Mouse (Mus musculus): ENCODE measurements around the gene Ube2t.

Gene Ube2t

DNA sequence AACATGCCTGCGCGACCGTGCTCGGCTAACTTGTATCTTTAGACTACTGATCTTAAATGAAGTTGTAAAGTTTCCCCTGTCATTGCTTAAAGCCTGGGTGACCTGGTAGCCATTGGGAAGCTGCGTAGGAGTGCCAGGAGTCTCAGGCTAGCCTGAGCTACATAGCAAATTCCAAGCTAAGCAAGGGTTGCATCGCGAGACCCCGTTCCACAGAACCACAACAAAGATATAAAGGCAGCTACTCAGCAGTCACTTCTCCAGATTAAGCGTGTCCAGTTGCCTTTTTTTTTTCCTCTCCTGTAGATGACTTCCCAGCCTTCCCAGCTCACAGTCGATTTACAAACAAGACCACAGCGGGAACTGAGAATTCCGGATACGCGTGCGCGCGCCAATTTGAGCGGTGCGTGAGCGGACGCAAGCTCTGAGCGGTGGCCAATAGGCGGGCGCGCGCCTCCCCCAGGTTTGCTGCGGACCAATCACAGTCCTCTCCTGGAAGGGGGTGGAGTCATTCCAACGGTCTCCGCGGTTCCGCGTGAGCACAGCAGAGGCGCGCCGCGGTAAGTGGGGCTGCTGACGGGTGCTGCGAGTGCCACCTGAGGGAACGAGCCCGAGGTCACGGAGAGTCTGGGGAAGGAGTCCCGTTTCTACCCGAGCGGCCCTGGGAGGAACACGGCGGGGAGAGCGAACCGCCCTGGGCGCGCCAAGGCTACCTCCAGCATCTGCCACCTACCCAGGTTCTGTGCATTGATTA lies at the start of gene Ube2t:
TSS of gene Ube2t (plus strand) at position 513 of the 751 bp plus-strand sequence.
- peak; percentile 87 for DNase-seq (ENCODE audit: low spot score)

- DNase-seq (ENCODE audit: low spot score) = no peak
Measured at GRCm38 (mm10) chr1:134913535-134913934, 48.8 kb upstream of the Ube2t start.

DNA sequence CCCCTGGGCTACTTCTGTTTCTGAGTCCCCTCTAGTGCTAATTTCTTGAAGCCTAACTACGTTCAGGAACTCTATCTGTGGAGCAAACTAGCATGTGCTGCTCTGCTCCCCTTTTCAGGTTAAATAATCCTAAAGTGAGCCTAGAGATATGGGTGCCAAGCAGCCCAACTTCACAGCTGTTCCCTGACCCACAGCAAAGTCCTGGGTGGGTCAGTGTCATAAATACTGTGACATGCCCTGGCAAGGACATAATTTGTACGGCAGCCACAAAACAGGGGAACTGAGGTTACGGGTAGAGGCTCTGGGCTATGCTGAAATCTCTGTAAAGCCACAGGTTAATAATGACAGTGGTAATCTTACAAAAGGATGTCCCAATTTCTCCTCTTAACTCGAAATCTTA lies 46.9 kb upstream of the Ube2t start:
- no peak for DNase-seq (ENCODE audit: low spot score)

GRCm38 (mm10) chr1:134919010-134919409 lies 43.4 kb upstream of the Ube2t start:
- DNase-seq (ENCODE audit: low spot score) = no peak

GRCm38 (mm10) chr1:134932431-134932830 lies 29.9 kb upstream of the Ube2t start:
- DNase-seq (ENCODE audit: low spot score) = no peak

DNA sequence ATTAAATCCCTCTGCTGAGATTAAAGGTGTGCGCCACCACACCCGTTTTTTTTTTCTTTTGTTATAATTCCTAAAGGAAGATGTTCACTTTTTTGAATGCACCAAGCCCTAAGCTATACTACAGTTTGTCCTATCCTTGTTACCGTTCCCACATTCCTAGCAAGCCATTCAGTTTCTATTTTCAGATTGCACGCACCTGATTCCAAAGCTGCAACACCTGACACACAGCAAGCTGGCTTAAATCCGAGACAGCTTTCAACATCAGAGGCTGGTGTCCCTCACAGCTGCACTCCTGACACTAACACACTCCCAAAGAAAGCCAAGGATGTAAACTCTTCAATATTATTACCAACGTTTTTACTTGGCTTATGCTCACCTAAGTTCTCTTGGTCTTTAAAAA lies 26.0 kb upstream of the Ube2t start:
- no peak for DNase-seq (ENCODE audit: low spot score)

DNA sequence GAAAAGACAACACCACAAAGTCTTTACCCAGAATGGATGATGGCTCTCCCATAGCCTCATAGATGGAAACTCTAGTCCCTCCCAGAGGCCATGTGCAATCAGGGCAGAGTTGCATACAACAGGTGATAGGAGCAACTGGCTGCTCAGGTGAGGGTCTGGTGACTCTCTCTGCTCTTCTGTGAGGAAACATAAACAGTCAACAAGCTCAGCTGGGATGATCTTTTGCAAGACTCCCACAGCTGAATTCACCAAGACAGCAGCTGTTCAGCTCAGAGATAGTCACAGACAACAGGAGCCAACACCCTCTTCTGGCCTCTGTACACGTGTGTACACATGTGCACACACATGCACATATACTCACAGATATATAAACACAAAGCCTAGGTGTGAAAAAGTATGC lies 24.1 kb upstream of the Ube2t start:
- DNase-seq (ENCODE audit: low spot score) = no peak

GRCm38 (mm10) chr1:134940863-134941262 lies 21.5 kb upstream of the Ube2t start:
- DNase-seq (ENCODE audit: low spot score) = no peak

- no peak for DNase-seq (ENCODE audit: low spot score)
Measured at GRCm38 (mm10) chr1:134942898-134943297, 19.5 kb upstream of the Ube2t start.

DNA sequence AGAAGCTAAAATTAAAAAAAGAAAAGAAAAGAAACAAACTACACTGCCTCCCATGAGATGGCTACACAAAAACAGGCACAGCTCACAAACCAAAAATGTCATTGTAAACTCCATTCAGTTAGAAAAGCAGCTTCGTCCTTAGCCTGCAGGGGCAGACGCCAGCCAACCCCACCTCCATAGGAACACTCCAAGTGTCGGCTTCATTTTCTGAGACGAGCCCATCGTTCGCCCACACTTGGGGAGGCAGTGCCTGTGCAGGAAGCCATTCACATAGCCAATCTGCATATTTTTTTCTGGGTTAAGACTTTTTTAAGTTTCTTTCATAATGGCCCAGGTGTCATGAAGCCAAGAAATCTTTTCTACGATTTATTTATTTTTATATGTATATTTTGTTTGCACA lies 14.8 kb upstream of the Ube2t start:
- no peak for DNase-seq (ENCODE audit: low spot score)

DNA sequence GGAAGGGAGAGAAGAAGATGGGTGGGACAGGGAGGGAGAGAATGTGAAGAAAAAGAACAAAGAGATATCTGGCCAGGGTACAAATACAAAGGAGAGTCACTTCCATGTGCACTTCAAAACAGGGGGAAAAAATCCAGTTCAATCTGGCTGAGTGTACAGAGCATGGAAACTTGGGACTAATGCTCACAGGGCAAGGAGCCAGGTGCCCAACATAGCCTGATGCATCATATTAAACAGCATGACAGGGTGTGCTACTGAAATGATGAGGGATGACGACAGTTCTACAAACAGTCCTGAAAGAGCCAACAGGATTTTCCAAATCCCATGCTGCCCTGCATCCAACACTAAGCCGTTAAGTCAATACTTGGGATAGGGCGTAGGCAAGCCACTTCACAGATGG lies 12.4 kb upstream of the Ube2t start:
- DNase-seq (ENCODE audit: low spot score) = no peak

DNA sequence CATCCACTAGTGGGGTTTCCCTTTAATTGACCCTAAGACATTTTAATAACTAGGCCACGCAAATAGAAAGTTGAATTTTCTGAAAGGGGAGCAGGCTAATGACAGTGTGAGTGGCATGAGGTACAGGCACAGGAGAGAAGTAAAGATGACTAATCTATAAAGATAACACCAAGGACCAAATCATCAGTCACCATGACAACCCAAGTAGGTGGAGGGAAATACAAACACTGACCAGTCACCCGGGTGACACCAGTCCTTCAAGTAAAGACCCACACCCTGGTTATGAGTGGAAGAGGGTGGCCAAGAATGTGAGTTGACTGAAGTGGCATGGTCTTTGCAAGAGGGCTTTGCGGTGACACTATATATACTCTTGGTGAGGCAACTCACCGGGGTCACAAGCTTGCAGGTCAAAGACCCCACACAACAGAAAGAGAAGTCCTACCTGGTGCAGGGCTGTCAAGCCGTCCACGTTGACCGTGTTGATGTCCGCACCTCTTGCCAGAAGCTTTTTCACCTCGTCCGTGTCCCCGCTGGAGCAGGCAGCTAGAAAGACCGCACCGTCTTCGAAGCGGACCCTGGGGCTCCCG lies 7.2 kb upstream of the Ube2t start:
- no peak for DNase-seq (ENCODE audit: low spot score)

GRCm38 (mm10) chr1:134955637-134956176 lies 6.7 kb upstream of the Ube2t start, which contains the start of gene Ppp1r12b:
Gene Ppp1r12b, minus strand, starts transcription at chr1:134955942.
- peak; percentile 78 for DNase-seq (ENCODE audit: low spot score)

- no peak for DNase-seq (ENCODE audit: low spot score)
Measured at GRCm38 (mm10) chr1:134960634-134961033, 1.7 kb upstream of the Ube2t start.

- no peak for DNase-seq (ENCODE audit: low spot score)
Measured at GRCm38 (mm10) chr1:134962821-134963220, 456 bp downstream of the Ube2t start.

DNA sequence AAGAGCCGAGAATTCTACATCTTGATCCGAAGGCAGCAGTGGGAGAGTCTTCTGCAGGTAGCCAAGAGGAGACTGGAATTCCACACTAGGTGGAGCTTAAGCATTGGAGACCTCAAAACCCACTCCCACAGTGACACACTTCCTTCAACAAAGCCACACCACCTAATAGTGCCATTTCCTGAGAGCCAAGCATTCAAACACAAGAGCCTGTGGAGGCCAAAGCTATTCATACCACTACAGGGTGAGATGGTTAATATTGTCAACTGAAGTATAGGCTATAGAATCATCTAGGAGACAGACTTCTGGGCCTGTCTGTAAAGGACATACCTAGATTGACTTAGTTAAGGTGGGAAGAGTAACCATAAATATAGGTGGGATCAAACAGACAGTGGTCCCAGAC lies 3.1 kb downstream of the Ube2t start:
- DNase-seq (ENCODE audit: low spot score) = no peak

GRCm38 (mm10) chr1:134972920-134973319 lies 10.6 kb downstream of the Ube2t start:
- DNase-seq (ENCODE audit: low spot score) = no peak

GRCm38 (mm10) chr1:134987173-134987961 lies 25.0 kb downstream of the Ube2t start:
- DNase-seq (ENCODE audit: low spot score) = peak; percentile 28

- no peak for DNase-seq (ENCODE audit: low spot score)
Measured at GRCm38 (mm10) chr1:134987962-134988341, 25.6 kb downstream of the Ube2t start.

GRCm38 (mm10) chr1:134989372-134989771 lies 27.0 kb downstream of the Ube2t start:
- peak; percentile 47 for DNase-seq (ENCODE audit: low spot score)

GRCm38 (mm10) chr1:134992046-134992645 lies 29.8 kb downstream of the Ube2t start:
- DNase-seq (ENCODE audit: low spot score) = no peak

DNA sequence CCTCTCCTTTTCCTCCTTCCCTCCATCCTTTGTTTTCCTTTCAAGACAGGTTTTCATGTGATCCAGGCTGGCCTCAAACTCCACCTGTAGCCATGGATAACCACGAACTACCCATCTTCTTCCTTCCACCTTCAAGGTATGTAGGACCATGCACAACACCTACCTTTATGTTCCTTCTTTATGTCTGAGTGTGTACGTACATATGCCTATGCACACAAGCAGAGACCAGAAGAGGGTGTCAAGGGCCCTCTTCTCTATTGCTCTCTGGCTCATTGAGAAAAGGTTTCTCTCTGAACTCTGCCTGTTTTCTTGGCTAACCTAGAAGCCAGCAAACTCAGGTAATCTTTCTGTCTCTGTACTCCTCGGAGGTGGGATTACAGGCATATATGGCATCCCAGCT lies 32.4 kb downstream of the Ube2t start:
- DNase-seq (ENCODE audit: low spot score) = no peak

All from ovary, postnatal 10 days (tissue).